Mouse (Mus musculus): ENCODE data around the gene Uqcrc2. TPM values are rescaled to one million over a fixed set of nuclear protein-coding genes. Genes with fewer than 3 reads are reported as not detected.

The Uqcrc2 gene
- polyA plus RNA-seq, 1 experiment from 2014 or later, result 273 TPM

DNA sequence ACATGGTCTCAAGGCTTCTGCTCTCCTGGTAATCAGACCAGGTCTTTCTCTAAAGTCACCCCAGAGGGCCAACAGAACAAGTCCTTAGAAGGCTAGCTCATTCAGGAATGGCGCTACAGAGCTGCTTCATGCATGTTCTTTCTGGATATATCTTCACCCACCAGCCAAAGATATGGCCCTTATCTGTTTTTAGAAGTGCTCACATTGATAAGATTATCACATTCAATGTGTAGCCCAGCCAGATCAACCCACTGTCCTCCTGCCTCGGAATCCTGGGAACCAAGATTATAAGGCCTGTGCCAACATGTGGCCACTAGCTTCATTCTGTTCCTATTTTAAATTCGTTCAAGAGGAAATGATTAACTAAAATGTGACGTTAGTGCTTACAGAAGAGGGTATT is 47.0 kb downstream of the Uqcrc2 start:
- no peaks in the 10 kb centered on the region for H3K36me3 ChIP-seq (ENCODE audit: insufficient read depth, low read length)
- H3K27me3 ChIP-seq (ENCODE audit: insufficient read depth, low read length), result no peaks in the 10 kb centered on the region
- WGBS, result 67% methylated on average over 4 of the region's 4 CpGs
- no peak overlapping the region for H3K4me3 ChIP-seq (ENCODE audit: low read length)
- no peak for ATAC-seq (ENCODE audit: low FRiP score, low TSS enrichment)
- H3K27ac ChIP-seq (ENCODE audit: low read length), result no peak overlapping the region
- H3K4me1 ChIP-seq (ENCODE audit: insufficient read depth, low read length), result peaks cover 37% of the 10 kb centered on the region
- H3K9me3 ChIP-seq (ENCODE audit: low read length), result no peaks in the 10 kb centered on the region
- no peak overlapping the region for H3K9ac ChIP-seq (replicated peaks; ENCODE audit: low read length)
- H3K4me2 ChIP-seq (replicated peaks; ENCODE audit: low read depth, low read length), result no peak overlapping the region

DNA sequence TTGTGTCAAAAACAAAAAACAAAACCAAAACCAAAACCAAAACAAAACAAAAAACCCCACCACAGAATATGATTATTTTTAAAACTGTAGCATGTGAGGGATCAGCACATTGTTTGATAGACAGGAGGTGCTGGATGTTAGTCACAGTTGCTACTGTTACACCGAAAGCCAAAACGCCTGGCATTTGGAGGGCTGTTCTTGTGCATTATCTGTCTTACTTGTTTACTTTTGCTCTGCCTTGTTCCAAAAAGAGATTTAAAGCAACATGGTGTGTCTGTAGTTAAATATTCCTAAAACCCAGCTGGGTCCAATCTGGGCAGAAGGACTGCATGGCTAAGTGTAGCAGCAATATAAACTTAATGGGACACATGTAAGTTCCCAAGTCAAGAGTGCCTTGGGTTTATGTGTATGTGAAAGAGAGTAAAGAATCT is 49.8 kb downstream of the Uqcrc2 start:
- Histone ChIP-seq H3K27ac (ENCODE audit: low read length) (peak overlapping the region; percentile 53; the same call in 1 of the 2 replicates), H3K27me3 (ENCODE audit: insufficient read depth, low read length) (no peaks in the 10 kb centered on the region), H3K9me3 (ENCODE audit: low read length) (no peaks in the 10 kb centered on the region), H3K4me3 (ENCODE audit: low read length) (no peak overlapping the region), H3K4me2 (replicated peaks; ENCODE audit: low read depth, low read length) (no peak overlapping the region), H3K9ac (replicated peaks; ENCODE audit: low read length) (no peak overlapping the region), H3K36me3 (ENCODE audit: insufficient read depth, low read length) (no peaks in the 10 kb centered on the region), H3K4me1 (ENCODE audit: insufficient read depth, low read length) (peaks cover 20% of the 10 kb centered on the region)
- 66% methylated on average over 2 of the region's 2 CpGs for WGBS
- peak; percentile 69 for ATAC-seq (ENCODE audit: low FRiP score, low TSS enrichment)

DNA sequence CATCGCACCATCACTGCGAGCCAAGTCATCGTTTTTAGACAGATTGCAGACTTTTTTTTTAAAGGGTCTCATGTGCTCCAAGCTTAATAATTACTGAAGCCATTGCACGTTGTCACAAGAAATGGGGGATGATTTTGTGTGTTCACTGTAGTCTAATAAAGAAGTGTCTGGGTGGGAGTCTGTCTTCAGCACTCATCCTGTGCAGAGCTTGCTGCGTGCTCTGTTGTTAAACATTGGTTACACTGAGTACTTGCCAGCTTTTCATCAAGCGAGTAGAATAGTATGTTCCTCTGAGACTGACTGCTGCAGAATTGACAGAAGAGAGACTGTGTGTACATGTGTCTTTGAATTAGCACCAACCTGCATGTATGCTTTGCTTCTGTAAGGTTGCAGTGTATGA is 50.3 kb downstream of the Uqcrc2 start:
- Histone ChIP-seq H3K27me3 (ENCODE audit: insufficient read depth, low read length) (no peaks in the 10 kb centered on the region), H3K27ac (ENCODE audit: low read length) (peak overlapping the region; percentile 53; the same call in 1 of the 2 replicates), H3K4me2 (replicated peaks; ENCODE audit: low read depth, low read length) (no peak overlapping the region), H3K4me3 (ENCODE audit: low read length) (no peak overlapping the region), H3K4me1 (ENCODE audit: insufficient read depth, low read length) (peaks cover 20% of the 10 kb centered on the region), H3K36me3 (ENCODE audit: insufficient read depth, low read length) (no peaks in the 10 kb centered on the region), H3K9me3 (ENCODE audit: low read length) (no peaks in the 10 kb centered on the region), H3K9ac (replicated peaks; ENCODE audit: low read length) (no peak overlapping the region)
- 64% methylated on average over 6 of the region's 6 CpGs for whole genome bisulfite sequencing
- no peak for ATAC-seq (ENCODE audit: low FRiP score, low TSS enrichment)

- 71% methylated on average over 4 of the region's 4 CpGs for whole genome bisulfite sequencing
These were observed 55.7 kb downstream of the Uqcrc2 start for GRCm38 (mm10) chr7:120690634-120691033.

DNA sequence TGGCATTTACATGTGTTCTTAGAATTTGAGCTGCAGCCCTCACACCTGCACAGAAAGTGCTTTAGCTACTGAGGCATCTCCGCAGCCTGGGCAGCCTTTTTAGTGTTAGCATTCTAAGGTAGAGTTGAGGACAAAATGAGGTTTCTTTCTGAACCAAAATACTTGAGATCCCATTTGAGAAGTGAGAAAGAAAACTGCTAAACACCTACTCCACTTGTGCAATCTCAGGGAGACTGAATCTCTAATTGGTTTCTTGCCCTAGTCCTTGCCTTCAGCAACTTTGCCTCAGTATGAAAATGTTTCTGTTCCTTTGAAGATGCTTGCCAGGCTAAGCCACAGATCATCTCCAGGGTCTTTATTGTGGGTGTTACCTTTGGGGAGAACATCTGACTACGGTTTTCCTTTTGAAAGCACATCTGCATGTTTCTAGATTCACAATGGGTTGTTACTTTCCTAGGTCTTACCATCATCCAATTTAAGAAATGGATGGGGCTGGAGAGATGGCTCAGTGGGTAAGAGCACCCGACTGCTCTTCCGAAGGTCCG is 58.9 kb downstream of the Uqcrc2 start:
- Histone ChIP-seq H3K36me3 (ENCODE audit: insufficient read depth, low read length) (peaks cover 3% of the 10 kb centered on the region; the same call in 1 of the 2 replicates), H3K27me3 (ENCODE audit: insufficient read depth, low read length) (no peaks in the 10 kb centered on the region), H3K4me1 (ENCODE audit: insufficient read depth, low read length) (no peaks in the 10 kb centered on the region), H3K9ac (replicated peaks; ENCODE audit: low read length) (no peak overlapping the region), H3K4me3 (ENCODE audit: low read length) (no peak overlapping the region), H3K27ac (ENCODE audit: low read length) (no peak overlapping the region), H3K4me2 (replicated peaks; ENCODE audit: low read depth, low read length) (no peak overlapping the region), H3K9me3 (ENCODE audit: low read length) (no peaks in the 10 kb centered on the region)
- WGBS, result 92% methylated on average over 5 of the region's 5 CpGs
- ATAC-seq (ENCODE audit: low FRiP score, low TSS enrichment), result no peak

More at GRCm38 (mm10) chr7:120690634-120691033, 55.7 kb downstream of the Uqcrc2 start:
- H3K4me2 ChIP-seq (replicated peaks; ENCODE audit: low read depth, low read length), result no peak overlapping the region
- no peaks in the 10 kb centered on the region for H3K27me3 ChIP-seq (ENCODE audit: insufficient read depth, low read length)
- no peak for ATAC-seq (ENCODE audit: low FRiP score, low TSS enrichment)
- H3K9ac ChIP-seq (replicated peaks; ENCODE audit: low read length), result no peak overlapping the region
- H3K4me1 ChIP-seq (ENCODE audit: insufficient read depth, low read length), result peaks cover 2% of the 10 kb centered on the region; the same call in 1 of the 2 replicates
- H3K27ac ChIP-seq (ENCODE audit: low read length), result no peak overlapping the region
- H3K4me3 ChIP-seq (ENCODE audit: low read length), result no peak overlapping the region
- H3K36me3 ChIP-seq (ENCODE audit: insufficient read depth, low read length), result peaks cover 3% of the 10 kb centered on the region; the same call in 1 of the 2 replicates
- no peaks in the 10 kb centered on the region for H3K9me3 ChIP-seq (ENCODE audit: low read length)

DNA sequence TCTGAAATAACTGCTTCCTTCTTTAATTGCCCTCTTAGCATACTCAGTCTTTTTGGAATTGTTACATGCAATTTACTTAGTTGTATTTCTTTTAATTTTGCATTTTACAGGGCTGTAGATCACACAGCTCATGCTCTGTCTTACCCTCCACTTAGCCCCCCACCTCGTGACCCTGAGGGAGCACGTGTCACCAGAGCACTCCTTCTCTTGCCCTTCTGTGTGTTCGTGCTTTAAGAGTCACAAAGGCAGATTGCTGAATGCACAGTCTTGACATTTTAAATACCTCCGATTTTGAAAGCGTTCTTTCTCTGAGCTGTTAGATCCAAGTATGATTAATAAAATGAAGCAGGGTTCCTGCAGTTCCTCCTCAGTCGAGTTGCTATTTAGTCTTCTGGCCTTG is 60.2 kb downstream of the Uqcrc2 start:
- no peak for ATAC-seq (ENCODE audit: low FRiP score, low TSS enrichment)
- Histone ChIP-seq H3K27me3 (ENCODE audit: insufficient read depth, low read length) (no peaks in the 10 kb centered on the region), H3K4me3 (ENCODE audit: low read length) (no peak overlapping the region), H3K36me3 (ENCODE audit: insufficient read depth, low read length) (peaks cover 3% of the 10 kb centered on the region; the same call in 1 of the 2 replicates), H3K27ac (ENCODE audit: low read length) (no peak overlapping the region), H3K4me2 (replicated peaks; ENCODE audit: low read depth, low read length) (no peak overlapping the region), H3K9me3 (ENCODE audit: low read length) (no peaks in the 10 kb centered on the region), H3K4me1 (ENCODE audit: insufficient read depth, low read length) (no peaks in the 10 kb centered on the region), H3K9ac (replicated peaks; ENCODE audit: low read length) (no peak overlapping the region)
- WGBS, result 25% methylated on average over 6 of the region's 6 CpGs

DNA sequence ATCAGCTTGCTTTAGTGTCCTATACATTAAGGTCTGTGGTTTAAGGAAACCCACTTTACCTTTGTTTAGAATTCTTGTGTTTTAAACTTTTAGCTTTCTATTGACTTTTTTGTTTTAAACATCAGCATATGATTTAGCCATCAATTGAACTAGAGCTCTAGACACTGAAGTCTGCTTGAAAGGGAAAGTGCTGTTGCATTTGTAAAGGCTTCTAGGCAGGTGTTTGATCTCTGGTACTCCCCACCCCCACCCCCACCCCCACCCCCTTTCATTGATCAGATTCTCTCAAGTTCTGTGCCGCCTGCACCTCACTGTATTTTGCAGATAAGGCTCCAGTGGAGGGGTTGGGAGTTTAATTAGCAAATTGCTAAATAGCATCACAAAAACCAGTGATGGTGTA is 60.7 kb downstream of the Uqcrc2 start:
- Histone ChIP-seq H3K4me3 (ENCODE audit: low read length) (no peak overlapping the region), H3K9me3 (ENCODE audit: low read length) (no peaks in the 10 kb centered on the region), H3K4me1 (ENCODE audit: insufficient read depth, low read length) (no peaks in the 10 kb centered on the region), H3K36me3 (ENCODE audit: insufficient read depth, low read length) (peaks cover 3% of the 10 kb centered on the region; the same call in 1 of the 2 replicates), H3K27me3 (ENCODE audit: insufficient read depth, low read length) (no peaks in the 10 kb centered on the region), H3K9ac (replicated peaks; ENCODE audit: low read length) (no peak overlapping the region), H3K27ac (ENCODE audit: low read length) (no peak overlapping the region), H3K4me2 (replicated peaks; ENCODE audit: low read depth, low read length) (no peak overlapping the region)
- 100% methylated on average over 1 of the region's 1 CpGs for WGBS
- no peak for ATAC-seq (ENCODE audit: low FRiP score, low TSS enrichment)

DNA sequence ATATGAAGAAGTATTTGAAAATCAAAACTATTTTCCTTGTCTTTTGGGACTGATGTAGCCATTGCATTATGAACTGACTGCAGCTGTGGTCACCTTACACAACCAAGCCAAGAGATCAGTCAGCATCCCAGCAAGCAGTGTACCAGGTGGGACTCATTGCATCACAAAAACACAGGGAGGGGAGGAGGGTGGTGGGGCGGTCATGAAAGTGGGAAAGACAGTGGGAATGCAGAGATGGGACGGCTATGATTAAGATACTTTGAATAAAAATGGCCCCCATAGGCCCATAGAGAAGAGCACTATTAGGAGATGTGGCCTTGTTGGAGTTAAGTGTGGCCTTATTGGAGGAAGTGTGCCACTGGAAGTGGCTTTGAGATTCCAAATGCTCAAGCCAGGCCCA is 61.4 kb downstream of the Uqcrc2 start:
- no peak for ATAC-seq (ENCODE audit: low FRiP score, low TSS enrichment)
- Histone ChIP-seq H3K4me1 (ENCODE audit: insufficient read depth, low read length) (no peaks in the 10 kb centered on the region), H3K9me3 (ENCODE audit: low read length) (no peaks in the 10 kb centered on the region), H3K4me2 (replicated peaks; ENCODE audit: low read depth, low read length) (no peak overlapping the region), H3K27me3 (ENCODE audit: insufficient read depth, low read length) (no peaks in the 10 kb centered on the region), H3K4me3 (ENCODE audit: low read length) (no peak overlapping the region), H3K36me3 (ENCODE audit: insufficient read depth, low read length) (peaks cover 3% of the 10 kb centered on the region; the same call in 1 of the 2 replicates), H3K27ac (ENCODE audit: low read length) (no peak overlapping the region), H3K9ac (replicated peaks; ENCODE audit: low read length) (no peak overlapping the region)
- WGBS, result 89% methylated on average over 2 of the region's 2 CpGs

GRCm38 (mm10) chr7:120699586-120699985 is 64.6 kb downstream of the Uqcrc2 start:
- Histone ChIP-seq H3K4me3 (ENCODE audit: low read length) (no peak overlapping the region), H3K27ac (ENCODE audit: low read length) (no peak overlapping the region), H3K4me1 (ENCODE audit: insufficient read depth, low read length) (no peaks in the 10 kb centered on the region), H3K9me3 (ENCODE audit: low read length) (no peaks in the 10 kb centered on the region), H3K27me3 (ENCODE audit: insufficient read depth, low read length) (no peaks in the 10 kb centered on the region), H3K4me2 (replicated peaks; ENCODE audit: low read depth, low read length) (no peak overlapping the region), H3K36me3 (ENCODE audit: insufficient read depth, low read length) (no peaks in the 10 kb centered on the region), H3K9ac (replicated peaks; ENCODE audit: low read length) (no peak overlapping the region)
- ATAC-seq (ENCODE audit: low FRiP score, low TSS enrichment), result no peak
- 83% methylated on average over 6 of the region's 6 CpGs for WGBS

DNA sequence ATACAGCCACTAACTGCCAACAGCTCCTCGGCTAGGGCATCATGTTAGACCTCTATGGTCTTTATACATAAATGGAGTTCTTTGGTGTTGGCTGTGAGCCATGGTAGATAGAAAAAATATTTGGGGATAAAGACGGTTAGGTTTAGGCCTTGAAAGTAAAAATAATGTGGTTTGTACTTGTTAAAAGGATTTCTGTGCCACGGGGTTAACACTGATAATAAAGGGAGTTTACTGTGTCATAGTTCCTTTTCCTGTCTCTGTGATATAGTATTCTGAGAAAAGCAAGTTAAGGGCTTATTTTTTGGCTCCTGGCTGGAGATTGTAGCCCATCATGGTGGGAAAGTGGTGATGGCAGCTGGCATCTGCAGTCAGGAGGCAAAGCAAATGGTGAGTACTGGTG is 68.9 kb downstream of the Uqcrc2 start:
- no peak overlapping the region for H3K4me3 ChIP-seq (ENCODE audit: low read length)
- no peak overlapping the region for H3K4me2 ChIP-seq (replicated peaks; ENCODE audit: low read depth, low read length)
- H3K27me3 ChIP-seq (ENCODE audit: insufficient read depth, low read length), result no peaks in the 10 kb centered on the region
- ATAC-seq (ENCODE audit: low FRiP score, low TSS enrichment), result no peak
- no peak overlapping the region for H3K27ac ChIP-seq (ENCODE audit: low read length)
- no peak overlapping the region for H3K9ac ChIP-seq (replicated peaks; ENCODE audit: low read length)
- no peaks in the 10 kb centered on the region for H3K9me3 ChIP-seq (ENCODE audit: low read length)
- no peaks in the 10 kb centered on the region for H3K36me3 ChIP-seq (ENCODE audit: insufficient read depth, low read length)
- H3K4me1 ChIP-seq (ENCODE audit: insufficient read depth, low read length), result no peaks in the 10 kb centered on the region
- 65% methylated on average over 3 of the region's 3 CpGs for WGBS

All from kidney, embryonic 16.5 days (tissue).